Mouse (Mus musculus) thymus, postnatal 0 days (tissue): Measurements from ENCODE around the gene Akap7. TPM values are rescaled to one million over a fixed set of nuclear protein-coding genes. Genes with fewer than 3 reads are reported as not detected.

Experiments used
- DNase-seq: peaks from one replicate; pipeline ENCODE4 v3.0.0-alpha.2; 2015; ENCODE audit warnings: low spot score
- polyA plus RNA-seq: library from polyadenylated mRNA; unstranded; fragments of >200 nt; fragmentation: Nextera tagmentation; extraction: Ambion mirVana; gene quantifications from 2 replicates; pipeline ENCODE4 v1.2.1, GENCODE M21; 2015

Gene Akap7
- polyA plus RNA-seq: 11.7 and 14.8 TPM in 2 replicates

GRCm38 (mm10) chr10:25307770-25308169 lies at the start of gene Akap7:
Gene Akap7, minus strand, starts transcription at chr10:25307870.
- DNase-seq: no peak

GRCm38 (mm10) chr10:25354390-25354789 lies 46.7 kb upstream of the Akap7 start:
- no peak for DNase-seq

- DNase-seq: no peak
These were observed 46.3 kb upstream of the Akap7 start for GRCm38 (mm10) chr10:25353941-25354340.

- no peak for DNase-seq
These were observed 35.1 kb upstream of the Akap7 start for GRCm38 (mm10) chr10:25342801-25343200.

GRCm38 (mm10) chr10:25340675-25341074 lies 33.0 kb upstream of the Akap7 start:
- DNase-seq: no peak

- DNase-seq: no peak
These were observed 25.9 kb upstream of the Akap7 start for GRCm38 (mm10) chr10:25333390-25334079.

- no peak for DNase-seq
These were observed 23.8 kb upstream of the Akap7 start for GRCm38 (mm10) chr10:25331321-25332049.

- DNase-seq: no peak
These were observed 22.4 kb upstream of the Akap7 start for GRCm38 (mm10) chr10:25330094-25330493.

GRCm38 (mm10) chr10:25327511-25327910 lies 19.8 kb upstream of the Akap7 start:
- no peak for DNase-seq

- no peak for DNase-seq
These were observed 18.0 kb upstream of the Akap7 start for GRCm38 (mm10) chr10:25325690-25326089.

GRCm38 (mm10) chr10:25321198-25321597 lies 13.5 kb upstream of the Akap7 start:
- no peak for DNase-seq

- DNase-seq: no peak
These were observed 11.9 kb upstream of the Akap7 start for GRCm38 (mm10) chr10:25319531-25319930.

- no peak for DNase-seq
These were observed 10.7 kb upstream of the Akap7 start for GRCm38 (mm10) chr10:25318405-25318804.

GRCm38 (mm10) chr10:25317665-25318064 lies 10.0 kb upstream of the Akap7 start:
- no peak for DNase-seq

GRCm38 (mm10) chr10:25313856-25314584 lies 6.3 kb upstream of the Akap7 start:
- no peak for DNase-seq

- no peak for DNase-seq
These were observed 4.0 kb upstream of the Akap7 start for GRCm38 (mm10) chr10:25311554-25312212.

GRCm38 (mm10) chr10:25310736-25311135 lies 3.1 kb upstream of the Akap7 start:
- no peak for DNase-seq

- DNase-seq: no peak
These were observed 2.3 kb upstream of the Akap7 start for GRCm38 (mm10) chr10:25309996-25310395.

GRCm38 (mm10) chr10:25305146-25305545 lies 2.5 kb downstream of the Akap7 start:
- no peak for DNase-seq

GRCm38 (mm10) chr10:25304608-25305007 lies 3.1 kb downstream of the Akap7 start:
- DNase-seq: no peak

GRCm38 (mm10) chr10:25299031-25299529 lies 8.6 kb downstream of the Akap7 start:
- DNase-seq: no peak
